Mouse (Mus musculus): ENCODE measurements around the gene Zfp59. TPM values are rescaled to one million over a fixed set of nuclear protein-coding genes. Genes with fewer than 3 reads are reported as not detected.
A peak's percentile ranks its signal among the peaks of the same experiment; 100 is the strongest.
"Not testable (repeated sequence)": the region's sequence is repeated elsewhere in the genome, so short reads cannot be mapped to it uniquely, and the experiment has no call there.

Gene Zfp59
- total and polyA plus RNA-seq, 2 experiments from 2014 or later, result 3.6 to 5.5 TPM

DNA sequence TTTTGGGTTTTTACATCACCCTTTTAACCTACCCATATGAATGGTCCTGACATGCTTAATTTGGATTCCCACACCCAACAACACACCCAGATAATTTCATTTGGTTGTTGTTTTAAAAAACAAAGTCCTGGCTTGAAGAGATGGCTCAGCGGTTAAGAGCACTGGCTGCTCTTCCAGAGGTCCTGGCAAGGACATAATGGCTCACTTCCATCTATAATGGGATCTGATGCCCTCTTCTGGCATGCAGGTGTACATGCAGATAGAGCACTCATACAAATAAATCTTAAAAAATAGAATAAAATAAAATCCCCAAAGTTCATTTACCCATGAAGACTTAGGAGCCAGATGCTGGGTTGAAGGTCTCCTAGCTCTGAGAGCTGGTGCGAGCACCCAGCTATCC lies 37.3 kb upstream of the Zfp59 start:
- Histone ChIP-seq H3K4me3 (ENCODE audit: low read depth, low read length) (no peak overlapping the region), H3K9me3 (replicated peaks; ENCODE audit: control insufficient read depth, low read length) (0 out of 2 replicates have a peak, but pooled peaks cover 4% of the 10 kb centered on the region), H3K9ac (replicated peaks; ENCODE audit: low read depth, low read length) (no peak overlapping the region), H3K27me3 (ENCODE audit: control insufficient read depth, insufficient read depth, low read length) (no peaks in the 10 kb centered on the region), H3K4me2 (ENCODE audit: low read depth, low read length) (no peak overlapping the region), H3K27ac (ENCODE audit: low read depth) (no peak overlapping the region), H3K36me3 (replicated peaks; ENCODE audit: control insufficient read depth, insufficient read depth, low read length) (no peaks in the 10 kb centered on the region), H3K4me1 (ENCODE audit: control insufficient read depth, insufficient read depth) (no peaks in the 10 kb centered on the region; the same call in 1 of the 2 replicates)
- TF ChIP-seq CTCF (IDR thresholded peaks at IDR 0.05; ENCODE audit: low read depth), result peak; percentile 34
- TF ChIP-seq EP300 (IDR thresholded peaks at IDR 0.05; ENCODE audit: low read depth), result no peak
- no peak for ATAC-seq (ENCODE audit: insufficient read depth, low read depth)
- DNase-seq (ENCODE audit: low spot score), result peak; percentile 15
- whole genome bisulfite sequencing, result 47% methylated on average over 2 of the region's 2 CpGs

DNA sequence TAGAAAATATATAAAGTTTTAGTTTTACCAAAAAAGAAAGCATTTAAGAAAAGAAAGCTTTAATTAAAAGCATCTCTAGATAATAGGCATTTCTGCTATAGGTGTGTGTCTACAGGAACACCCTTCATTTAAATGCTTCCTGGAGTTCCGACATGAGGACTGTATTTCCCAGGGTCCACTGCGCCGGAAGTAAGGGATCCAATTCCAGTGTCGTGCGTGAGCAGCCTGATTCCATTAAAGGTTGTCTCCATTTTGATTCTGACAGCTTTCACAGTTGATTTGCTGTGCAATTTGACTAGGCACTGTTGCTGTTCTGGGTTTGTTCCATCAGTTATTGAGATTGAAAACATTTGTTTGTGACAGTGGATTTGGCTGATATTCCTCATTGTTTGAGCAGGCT lies 35.4 kb upstream of the Zfp59 start:
- Histone ChIP-seq H3K4me2 (ENCODE audit: low read depth, low read length) (no peak overlapping the region), H3K27ac (ENCODE audit: low read depth) (no peak overlapping the region), H3K9ac (replicated peaks; ENCODE audit: low read depth, low read length) (no peak overlapping the region), H3K4me1 (ENCODE audit: control insufficient read depth, insufficient read depth) (no peaks in the 10 kb centered on the region; the same call in 1 of the 2 replicates), H3K4me3 (ENCODE audit: low read depth, low read length) (no peak overlapping the region), H3K27me3 (ENCODE audit: control insufficient read depth, insufficient read depth, low read length) (no peaks in the 10 kb centered on the region), H3K36me3 (replicated peaks; ENCODE audit: control insufficient read depth, insufficient read depth, low read length) (no peaks in the 10 kb centered on the region), H3K9me3 (replicated peaks; ENCODE audit: control insufficient read depth, low read length) (no peaks in the 10 kb centered on the region)
- DNase-seq (ENCODE audit: low spot score), result no peak
- no peak for TF ChIP-seq CTCF (IDR thresholded peaks at IDR 0.05; ENCODE audit: low read depth)
- no peak for TF ChIP-seq EP300 (IDR thresholded peaks at IDR 0.05; ENCODE audit: low read depth)
- ATAC-seq (ENCODE audit: insufficient read depth, low read depth), result no peak
- WGBS, result 74% methylated on average over 5 of the region's 5 CpGs

DNA sequence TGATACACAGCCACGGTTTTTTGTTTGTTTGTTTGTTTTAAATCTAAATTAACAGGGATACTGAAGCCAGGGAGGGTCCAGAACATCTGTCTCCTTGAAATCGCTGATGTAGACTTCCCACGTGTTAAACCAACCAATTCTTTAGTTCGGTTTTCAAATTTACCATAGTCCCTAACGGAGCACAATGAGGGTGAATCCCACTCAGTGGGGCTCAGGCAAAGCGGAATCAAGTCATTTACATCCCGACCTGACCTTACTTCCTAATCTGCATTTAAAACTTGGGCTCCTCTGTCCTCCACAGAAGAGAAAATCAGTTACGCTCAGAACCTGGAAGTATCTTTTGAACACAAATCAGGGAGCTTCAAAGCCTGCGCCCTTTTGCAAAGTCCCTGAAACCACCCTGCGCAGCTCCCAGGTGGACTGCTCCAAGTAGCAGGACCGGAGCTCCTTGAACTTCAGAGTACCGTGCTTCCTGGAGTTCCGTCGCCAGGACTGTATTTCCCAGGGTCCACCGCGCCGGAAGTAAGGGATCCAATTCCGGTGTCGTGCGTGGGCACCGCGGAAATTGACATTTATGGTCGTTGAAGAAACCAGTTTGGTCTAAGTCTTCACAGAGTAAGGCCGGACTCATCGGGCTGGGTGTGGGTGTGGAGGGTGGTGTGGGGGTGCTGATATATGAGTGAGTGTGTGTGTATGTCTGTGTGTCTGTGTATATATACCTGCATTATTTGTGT lies 33.9 kb upstream of the Zfp59 start:
- WGBS, result under 1% methylated on average over 25 of the region's 25 CpGs
- peak; percentile 92 for ATAC-seq (ENCODE audit: insufficient read depth, low read depth)

GRCm38 (mm10) chr7:27806896-27807295 lies 31.5 kb upstream of the Zfp59 start, which contains the start of gene Zfp626:
Gene Zfp626, plus strand, starts transcription at chr7:27807196.
- not testable (repeated sequence) for H3K9ac ChIP-seq (replicated peaks; ENCODE audit: low read depth, low read length); ATAC-seq (ENCODE audit: insufficient read depth, low read depth); H3K4me3 ChIP-seq (ENCODE audit: low read depth, low read length); DNase-seq (ENCODE audit: low spot score); H3K4me1 ChIP-seq (ENCODE audit: control insufficient read depth, insufficient read depth); H3K9me3 ChIP-seq (replicated peaks; ENCODE audit: control insufficient read depth, low read length); H3K4me2 ChIP-seq (ENCODE audit: low read depth, low read length); H3K27ac ChIP-seq (ENCODE audit: low read depth); H3K27me3 ChIP-seq (ENCODE audit: control insufficient read depth, insufficient read depth, low read length)
- 80% methylated on average over 3 of the region's 3 CpGs for WGBS
- peaks cover 27% of the 10 kb centered on the region for H3K36me3 ChIP-seq (replicated peaks; ENCODE audit: control insufficient read depth, insufficient read depth, low read length)

More for the DNA sequence above, 33.9 kb upstream of the Zfp59 start:
- TF ChIP-seq EP300 (IDR thresholded peaks at IDR 0.05; ENCODE audit: low read depth) (no peak), CTCF (IDR thresholded peaks at IDR 0.05; ENCODE audit: low read depth) (no peak)
- DNase-seq (ENCODE audit: low spot score), result peak; percentile 92
- Histone ChIP-seq H3K36me3 (replicated peaks; ENCODE audit: control insufficient read depth, insufficient read depth, low read length) (peaks cover 11% of the 10 kb centered on the region), H3K27me3 (ENCODE audit: control insufficient read depth, insufficient read depth, low read length) (no peaks in the 10 kb centered on the region), H3K9me3 (replicated peaks; ENCODE audit: control insufficient read depth, low read length) (no peaks in the 10 kb centered on the region), H3K4me2 (ENCODE audit: low read depth, low read length) (peak overlapping the region; percentile 85), H3K9ac (replicated peaks; ENCODE audit: low read depth, low read length) (peak overlapping the region; percentile 85), H3K4me1 (ENCODE audit: control insufficient read depth, insufficient read depth) (no peaks in the 10 kb centered on the region), H3K27ac (ENCODE audit: low read depth) (peak overlapping the region; percentile 13), H3K4me3 (ENCODE audit: low read depth, low read length) (peak overlapping the region; percentile 73)

GRCm38 (mm10) chr7:27807305-27807704 lies 31.1 kb upstream of the Zfp59 start:
- H3K4me2 ChIP-seq (ENCODE audit: low read depth, low read length); ATAC-seq (ENCODE audit: insufficient read depth, low read depth); DNase-seq (ENCODE audit: low spot score); H3K27me3 ChIP-seq (ENCODE audit: control insufficient read depth, insufficient read depth, low read length); H3K27ac ChIP-seq (ENCODE audit: low read depth); H3K9ac ChIP-seq (replicated peaks; ENCODE audit: low read depth, low read length); H3K4me3 ChIP-seq (ENCODE audit: low read depth, low read length); H3K4me1 ChIP-seq (ENCODE audit: control insufficient read depth, insufficient read depth); H3K9me3 ChIP-seq (replicated peaks; ENCODE audit: control insufficient read depth, low read length): not testable (repeated sequence)
- WGBS, result 84% methylated on average over 7 of the region's 7 CpGs
- H3K36me3 ChIP-seq (replicated peaks; ENCODE audit: control insufficient read depth, insufficient read depth, low read length), result peaks cover 31% of the 10 kb centered on the region
